Mouse (Mus musculus): Measurements from ENCODE around the gene Rnh1. TPM values are rescaled to one million over a fixed set of nuclear protein-coding genes. Genes with fewer than 3 reads are reported as not detected.

Rnh1 gene
- polyA plus RNA-seq, 2 experiments, result 92.3 to 216 TPM

GRCm38 (mm10) chr7:141205504-141205903 is 32.8 kb upstream of the Rnh1 start:
- no peaks in the 10 kb centered on the region for H3K4me1 ChIP-seq (ENCODE audit: control insufficient read depth, insufficient read depth, low read length)
- DNase-seq (ENCODE audit: low spot score), result no peak
- WGBS, result 89% methylated on average over 5 of the region's 5 CpGs
- H3K36me3 ChIP-seq (ENCODE audit: control insufficient read depth, insufficient read depth, low read length), result no peaks in the 10 kb centered on the region
- ATAC-seq (ENCODE audit: low FRiP score, low read depth), result no peak
- H3K4me3 ChIP-seq (replicated peaks; ENCODE audit: low read length), result no peak overlapping the region
- no peak for TF ChIP-seq POLR2A (IDR thresholded peaks at IDR 0.05; ENCODE audit: borderline replicate concordance, extremely low read depth, insufficient read depth, insufficient read length)
- H3K9me3 ChIP-seq (ENCODE audit: control insufficient read depth, low read length), result no peaks in the 10 kb centered on the region
- no peak overlapping the region for H3K9ac ChIP-seq (ENCODE audit: low read depth, low read length, severe bottlenecking)
- H3K27ac ChIP-seq (replicated peaks; ENCODE audit: low read depth, low read length), result no peak overlapping the region
- H3K27me3 ChIP-seq (ENCODE audit: control insufficient read depth, insufficient read depth, low read length), result no peaks in the 10 kb centered on the region
- no peak overlapping the region for H3K4me2 ChIP-seq (replicated peaks; ENCODE audit: low read depth, low read length, severe bottlenecking)

GRCm38 (mm10) chr7:141204546-141204945 is 31.9 kb upstream of the Rnh1 start:
- Histone ChIP-seq H3K36me3 (ENCODE audit: control insufficient read depth, insufficient read depth, low read length) (no peaks in the 10 kb centered on the region), H3K9me3 (ENCODE audit: control insufficient read depth, low read length) (no peaks in the 10 kb centered on the region), H3K9ac (ENCODE audit: low read depth, low read length, severe bottlenecking) (no peak overlapping the region), H3K27ac (replicated peaks; ENCODE audit: low read depth, low read length) (no peak overlapping the region), H3K4me3 (replicated peaks; ENCODE audit: low read length) (no peak overlapping the region), H3K4me2 (replicated peaks; ENCODE audit: low read depth, low read length, severe bottlenecking) (no peak overlapping the region), H3K27me3 (ENCODE audit: control insufficient read depth, insufficient read depth, low read length) (no peaks in the 10 kb centered on the region), H3K4me1 (ENCODE audit: control insufficient read depth, insufficient read depth, low read length) (no peaks in the 10 kb centered on the region)
- no peak for ATAC-seq (ENCODE audit: low FRiP score, low read depth)
- no peak for DNase-seq (ENCODE audit: low spot score)
- WGBS, result 67% methylated on average over 3 of the region's 3 CpGs
- TF ChIP-seq POLR2A (IDR thresholded peaks at IDR 0.05; ENCODE audit: borderline replicate concordance, extremely low read depth, insufficient read depth, insufficient read length), result no peak

GRCm38 (mm10) chr7:141198121-141198520 is 25.5 kb upstream of the Rnh1 start:
- ATAC-seq (ENCODE audit: low FRiP score, low read depth), result no peak
- no peak for DNase-seq (ENCODE audit: low spot score)
- H3K27me3 ChIP-seq (ENCODE audit: control insufficient read depth, insufficient read depth, low read length), result no peaks in the 10 kb centered on the region
- H3K27ac ChIP-seq (replicated peaks; ENCODE audit: low read depth, low read length), result no peak overlapping the region
- H3K4me3 ChIP-seq (replicated peaks; ENCODE audit: low read length), result no peak overlapping the region
- no peaks in the 10 kb centered on the region for H3K9me3 ChIP-seq (ENCODE audit: control insufficient read depth, low read length)
- 99% methylated on average over 4 of the region's 4 CpGs for WGBS
- 0 out of 2 replicates have a peak, but pooled peaks cover 5% of the 10 kb centered on the region for H3K36me3 ChIP-seq (ENCODE audit: control insufficient read depth, insufficient read depth, low read length)
- no peak overlapping the region for H3K9ac ChIP-seq (ENCODE audit: low read depth, low read length, severe bottlenecking)
- no peak overlapping the region for H3K4me2 ChIP-seq (replicated peaks; ENCODE audit: low read depth, low read length, severe bottlenecking)
- TF ChIP-seq POLR2A (IDR thresholded peaks at IDR 0.05; ENCODE audit: borderline replicate concordance, extremely low read depth, insufficient read depth, insufficient read length), result no peak
- peaks cover 5% of the 10 kb centered on the region for H3K4me1 ChIP-seq (ENCODE audit: control insufficient read depth, insufficient read depth, low read length)

GRCm38 (mm10) chr7:141196619-141197282 is 24.1 kb upstream of the Rnh1 start:
- no peaks in the 10 kb centered on the region for H3K27me3 ChIP-seq (ENCODE audit: control insufficient read depth, insufficient read depth, low read length)
- TF ChIP-seq POLR2A (IDR thresholded peaks at IDR 0.05; ENCODE audit: borderline replicate concordance, extremely low read depth, insufficient read depth, insufficient read length), result no peak
- no peak for DNase-seq (ENCODE audit: low spot score)
- H3K36me3 ChIP-seq (ENCODE audit: control insufficient read depth, insufficient read depth, low read length), result peaks cover 11% of the 10 kb centered on the region
- ATAC-seq (ENCODE audit: low FRiP score, low read depth), result no peak
- WGBS, result 91% methylated on average over 8 of the region's 8 CpGs
- H3K4me1 ChIP-seq (ENCODE audit: control insufficient read depth, insufficient read depth, low read length), result peaks cover 13% of the 10 kb centered on the region
- no peaks in the 10 kb centered on the region for H3K9me3 ChIP-seq (ENCODE audit: control insufficient read depth, low read length)
- no peak overlapping the region for H3K4me3 ChIP-seq (replicated peaks; ENCODE audit: low read length)
- no peak overlapping the region for H3K27ac ChIP-seq (replicated peaks; ENCODE audit: low read depth, low read length)
- H3K4me2 ChIP-seq (replicated peaks; ENCODE audit: low read depth, low read length, severe bottlenecking), result no peak overlapping the region
- H3K9ac ChIP-seq (ENCODE audit: low read depth, low read length, severe bottlenecking), result no peak overlapping the region

GRCm38 (mm10) chr7:141195754-141196153 is 23.1 kb upstream of the Rnh1 start:
- Histone ChIP-seq H3K36me3 (ENCODE audit: control insufficient read depth, insufficient read depth, low read length) (peaks cover 21% of the 10 kb centered on the region), H3K9me3 (ENCODE audit: control insufficient read depth, low read length) (no peaks in the 10 kb centered on the region), H3K4me1 (ENCODE audit: control insufficient read depth, insufficient read depth, low read length) (peaks cover 13% of the 10 kb centered on the region), H3K27ac (replicated peaks; ENCODE audit: low read depth, low read length) (no peak overlapping the region), H3K4me2 (replicated peaks; ENCODE audit: low read depth, low read length, severe bottlenecking) (no peak overlapping the region; the same call in 1 of the 2 replicates), H3K9ac (ENCODE audit: low read depth, low read length, severe bottlenecking) (no peak overlapping the region), H3K27me3 (ENCODE audit: control insufficient read depth, insufficient read depth, low read length) (no peaks in the 10 kb centered on the region), H3K4me3 (replicated peaks; ENCODE audit: low read length) (no peak overlapping the region)
- no peak for DNase-seq (ENCODE audit: low spot score)
- ATAC-seq (ENCODE audit: low FRiP score, low read depth), result no peak
- no peak for TF ChIP-seq POLR2A (IDR thresholded peaks at IDR 0.05; ENCODE audit: borderline replicate concordance, extremely low read depth, insufficient read depth, insufficient read length)
- WGBS, result 91% methylated on average over 2 of the region's 2 CpGs

All from limb, embryonic 14.5 days (tissue).